Mouse (Mus musculus) testis, adult 2 months (tissue): ENCODE data around the gene Nedd9. TPM values are rescaled to one million over a fixed set of nuclear protein-coding genes. Genes with fewer than 3 reads are reported as not detected.

Experiments used
- H3K27ac ChIP-seq: fragments of 200-500 bp; 2 replicates; pipeline ENCODE4 v1.5.1; 2012; ENCODE audit warnings: low read depth, low read length; ENCODE audit not compliant: control insufficient read depth, insufficient read depth
- H3K27me3 ChIP-seq: fragments of 200-500 bp; 2 replicates; pipeline ENCODE4 v1.6.1; 2012; ENCODE audit warnings: mild to moderate bottlenecking, low read length, moderate library complexity; ENCODE audit not compliant: control insufficient read depth, insufficient read depth
- H3K36me3 ChIP-seq: fragments of 200-500 bp; 2 replicates; pipeline ENCODE4 v1.6.1; 2012; ENCODE audit warnings: mild to moderate bottlenecking, low read length; ENCODE audit not compliant: control insufficient read depth, insufficient read depth
- H3K4me1 ChIP-seq: fragments of 200-500 bp; 2 replicates; pipeline ENCODE4 v1.6.1; 2012; ENCODE audit warnings: low read length; ENCODE audit not compliant: control insufficient read depth, insufficient read depth
- H3K4me3 ChIP-seq: fragments of 200-500 bp; 2 replicates; pipeline ENCODE4 v1.5.1; 2012; ENCODE audit warnings: low read depth, mild to moderate bottlenecking, low read length, moderate library complexity, mixed read lengths; ENCODE audit not compliant: control insufficient read depth
- CTCF ChIP-seq: fragments of 200-500 bp; IDR thresholded peaks from 2 replicates; pipeline ENCODE4 v1.5.1; 2012; ENCODE audit warnings: low read depth, mild to moderate bottlenecking, inconsistent platforms, low read length, moderate library complexity; ENCODE audit not compliant: control insufficient read depth, insufficient read depth, insufficient replicate concordance
- POLR2A ChIP-seq: fragments of 200-500 bp; IDR thresholded peaks from 2 replicates; pipeline ENCODE4 v1.6.1; 2012; ENCODE audit warnings: low read depth, mild to moderate bottlenecking, inconsistent platforms, low read length, moderate library complexity; ENCODE audit not compliant: control insufficient read depth
- polyA plus RNA-seq: library from polyadenylated mRNA; depleted of rRNA; stranded (reverse); fragments of >200 nt; gene quantifications from 2 replicates; pipeline ENCODE4 v1.2.3, GENCODE M21; 2012

Gene Nedd9
- polyA plus RNA-seq, 1 experiment, result 3.0 TPM

- no peaks in the 10 kb centered on the region for H3K27me3 ChIP-seq
- TF ChIP-seq CTCF (no peak), POLR2A (no peak)
- no peak overlapping the region for H3K27ac ChIP-seq
- no peaks in the 10 kb centered on the region for H3K4me1 ChIP-seq
- H3K4me3 ChIP-seq, result no peak overlapping the region
- H3K36me3 ChIP-seq, result no peaks in the 10 kb centered on the region
Measured at GRCm38 (mm10) chr13:41382635-41383034, 104.5 kb downstream of the Nedd9 start.

- Histone ChIP-seq H3K36me3 (no peaks in the 10 kb centered on the region), H3K27ac (no peak overlapping the region), H3K4me1 (no peaks in the 10 kb centered on the region), H3K27me3 (no peaks in the 10 kb centered on the region), H3K4me3 (no peak overlapping the region)
- TF ChIP-seq POLR2A (no peak), CTCF (no peak)
Measured at GRCm38 (mm10) chr13:41381806-41382546, 105.2 kb downstream of the Nedd9 start.

- TF ChIP-seq CTCF (no peak), POLR2A (no peak)
Measured at GRCm38 (mm10) chr13:41381041-41381805, 105.9 kb downstream of the Nedd9 start.

DNA sequence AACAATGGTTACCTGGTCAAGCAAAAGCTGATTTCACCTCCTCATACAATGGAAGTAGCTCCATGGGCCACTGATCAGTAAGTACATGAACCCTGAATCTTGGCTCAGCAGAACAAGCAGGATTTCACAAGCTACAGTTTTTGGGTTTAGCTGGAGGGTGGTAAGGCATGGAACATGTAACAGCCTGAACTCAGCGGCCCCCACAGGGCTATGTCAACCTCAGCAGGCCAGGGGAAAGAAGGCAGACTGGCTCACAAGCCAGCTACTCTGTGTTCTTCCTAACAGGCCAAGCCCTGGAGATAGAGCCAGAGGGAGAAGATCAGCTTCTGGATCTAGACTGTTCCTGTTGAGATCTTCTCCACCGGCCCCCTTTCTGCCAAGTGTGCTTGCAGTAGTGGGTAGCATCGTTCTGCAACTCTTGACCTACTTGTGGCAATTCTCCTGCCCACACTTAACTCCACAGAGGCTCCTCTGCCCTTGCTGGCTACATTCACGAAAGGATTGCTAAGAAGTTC lies 107.2 kb downstream of the Nedd9 start:
- Histone ChIP-seq H3K27ac (no peak overlapping the region), H3K4me3 (no peak overlapping the region)
- TF ChIP-seq CTCF (no peak), POLR2A (no peak)

More at GRCm38 (mm10) chr13:41381041-41381805, 105.9 kb downstream of the Nedd9 start:
- Histone ChIP-seq H3K4me3 (no peak overlapping the region), H3K4me1 (no peaks in the 10 kb centered on the region), H3K36me3 (no peaks in the 10 kb centered on the region), H3K27me3 (no peaks in the 10 kb centered on the region), H3K27ac (no peak overlapping the region)

GRCm38 (mm10) chr13:41378462-41378861 lies 108.7 kb downstream of the Nedd9 start:
- H3K4me3 ChIP-seq, result no peak overlapping the region
- no peaks in the 10 kb centered on the region for H3K36me3 ChIP-seq
- H3K4me1 ChIP-seq, result no peaks in the 10 kb centered on the region
- H3K27me3 ChIP-seq, result no peaks in the 10 kb centered on the region
- no peak overlapping the region for H3K27ac ChIP-seq
- TF ChIP-seq CTCF, result no peak
- no peak for TF ChIP-seq POLR2A

More for the DNA sequence above, 107.2 kb downstream of the Nedd9 start:
- Histone ChIP-seq H3K4me1 (no peaks in the 10 kb centered on the region), H3K27me3 (no peaks in the 10 kb centered on the region), H3K36me3 (no peaks in the 10 kb centered on the region)

DNA sequence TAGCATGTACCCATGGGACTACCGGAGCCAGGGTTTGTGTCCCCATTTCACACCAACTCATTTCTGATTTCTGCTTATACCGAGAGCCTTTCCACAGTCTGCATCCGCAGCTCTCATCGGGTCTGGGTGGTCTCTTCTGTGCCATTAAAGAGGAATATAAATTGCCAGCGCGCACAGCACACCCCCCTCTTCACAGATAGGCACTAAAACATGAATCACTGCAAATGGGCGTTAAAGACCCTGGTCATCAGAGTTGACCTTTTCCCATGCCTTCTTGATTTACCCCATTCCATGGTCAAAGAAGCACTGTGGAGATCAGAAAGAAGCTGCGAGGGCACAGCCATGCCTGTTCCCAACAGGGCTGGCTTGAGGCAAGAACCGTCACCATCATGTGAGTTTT lies 109.3 kb downstream of the Nedd9 start:
- Histone ChIP-seq H3K27me3 (no peaks in the 10 kb centered on the region), H3K4me3 (no peak overlapping the region), H3K36me3 (no peaks in the 10 kb centered on the region), H3K4me1 (no peaks in the 10 kb centered on the region), H3K27ac (no peak overlapping the region)
- TF ChIP-seq POLR2A, result no peak
- no peak for TF ChIP-seq CTCF

- TF ChIP-seq POLR2A (no peak), CTCF (no peak)
- Histone ChIP-seq H3K27me3 (no peaks in the 10 kb centered on the region), H3K36me3 (no peaks in the 10 kb centered on the region), H3K4me1 (no peaks in the 10 kb centered on the region), H3K27ac (no peak overlapping the region), H3K4me3 (no peak overlapping the region)
Measured at GRCm38 (mm10) chr13:41377011-41377431, 110.1 kb downstream of the Nedd9 start.
